Mouse (Mus musculus): ENCODE measurements at regions not wholly inside any gene's neighbourhood (a gene's known extent, or its start where the extent isn't known, plus 50 kb on each side); places are given as distances from the start of the nearest gene placed in this dataset.

- ATAC-seq (ENCODE audit: insufficient read depth, low read depth): peak; percentile 58; the same call in 1 of the 2 replicates
- WGBS: 36% methylated on average over 12 of the region's 12 CpGs
- no peaks in the 10 kb centered on the region for H3K36me3 ChIP-seq (replicated peaks; ENCODE audit: control insufficient read depth, insufficient read depth, low read length)
- peak overlapping the region; percentile 37 for H3K4me2 ChIP-seq (ENCODE audit: low read depth, low read length)
- TF ChIP-seq CTCF (IDR thresholded peaks at IDR 0.05; ENCODE audit: low read depth): no peak
- TF ChIP-seq EP300 (IDR thresholded peaks at IDR 0.05; ENCODE audit: low read depth): no peak
- H3K4me3 ChIP-seq (ENCODE audit: low read depth, low read length): no peak overlapping the region
- peak; percentile 62 for DNase-seq (ENCODE audit: low spot score)
- no peaks in the 10 kb centered on the region for H3K9me3 ChIP-seq (replicated peaks; ENCODE audit: control insufficient read depth, low read length)
- H3K9ac ChIP-seq (replicated peaks; ENCODE audit: low read depth, low read length): no peak overlapping the region
- no peaks in the 10 kb centered on the region for H3K27me3 ChIP-seq (ENCODE audit: control insufficient read depth, insufficient read depth, low read length)
- peaks cover 8% of the 10 kb centered on the region; the same call in 1 of the 2 replicates for H3K4me1 ChIP-seq (ENCODE audit: control insufficient read depth, insufficient read depth)
- H3K27ac ChIP-seq (ENCODE audit: low read depth): peak overlapping the region; percentile 38; the same call in 1 of the 2 replicates
Measured at GRCm38 (mm10) chr17:84890871-84891599, 65.5 kb upstream of the Ppm1b start.

GRCm38 (mm10) chr17:84893273-84894033 lies 63.1 kb upstream of the Ppm1b start:
- DNase-seq (ENCODE audit: low spot score): no peak
- Histone ChIP-seq H3K27ac (ENCODE audit: low read depth) (no peak overlapping the region), H3K9ac (replicated peaks; ENCODE audit: low read depth, low read length) (no peak overlapping the region), H3K36me3 (replicated peaks; ENCODE audit: control insufficient read depth, insufficient read depth, low read length) (no peaks in the 10 kb centered on the region), H3K27me3 (ENCODE audit: control insufficient read depth, insufficient read depth, low read length) (no peaks in the 10 kb centered on the region), H3K9me3 (replicated peaks; ENCODE audit: control insufficient read depth, low read length) (no peaks in the 10 kb centered on the region), H3K4me2 (ENCODE audit: low read depth, low read length) (no peak overlapping the region), H3K4me1 (ENCODE audit: control insufficient read depth, insufficient read depth) (peaks cover 8% of the 10 kb centered on the region; the same call in 1 of the 2 replicates), H3K4me3 (ENCODE audit: low read depth, low read length) (no peak overlapping the region)
- no peak for ATAC-seq (ENCODE audit: insufficient read depth, low read depth)
- no peak for TF ChIP-seq CTCF (IDR thresholded peaks at IDR 0.05; ENCODE audit: low read depth)
- TF ChIP-seq EP300 (IDR thresholded peaks at IDR 0.05; ENCODE audit: low read depth): no peak
- 77% methylated on average over 16 of the region's 16 CpGs for WGBS

- DNase-seq (ENCODE audit: low spot score): no peak
- H3K27me3 ChIP-seq (ENCODE audit: control insufficient read depth, insufficient read depth, low read length): no peaks in the 10 kb centered on the region
- TF ChIP-seq CTCF (IDR thresholded peaks at IDR 0.05; ENCODE audit: low read depth): no peak
- TF ChIP-seq EP300 (IDR thresholded peaks at IDR 0.05; ENCODE audit: low read depth): no peak
- H3K4me2 ChIP-seq (ENCODE audit: low read depth, low read length): no peak overlapping the region
- H3K27ac ChIP-seq (ENCODE audit: low read depth): no peak overlapping the region
- H3K4me3 ChIP-seq (ENCODE audit: low read depth, low read length): no peak overlapping the region
- no peak overlapping the region for H3K9ac ChIP-seq (replicated peaks; ENCODE audit: low read depth, low read length)
- peaks cover 8% of the 10 kb centered on the region; the same call in 1 of the 2 replicates for H3K4me1 ChIP-seq (ENCODE audit: control insufficient read depth, insufficient read depth)
- no peak for ATAC-seq (ENCODE audit: insufficient read depth, low read depth)
- 85% methylated on average over 3 of the region's 3 CpGs for WGBS
- H3K9me3 ChIP-seq (replicated peaks; ENCODE audit: control insufficient read depth, low read length): no peaks in the 10 kb centered on the region
- no peaks in the 10 kb centered on the region for H3K36me3 ChIP-seq (replicated peaks; ENCODE audit: control insufficient read depth, insufficient read depth, low read length)
Measured at GRCm38 (mm10) chr17:84895526-84895925, 61.0 kb upstream of the Ppm1b start.

- no peak for TF ChIP-seq CTCF (IDR thresholded peaks at IDR 0.05; ENCODE audit: low read depth)
- Histone ChIP-seq H3K27ac (ENCODE audit: low read depth) (no peak overlapping the region), H3K9ac (replicated peaks; ENCODE audit: low read depth, low read length) (no peak overlapping the region), H3K36me3 (replicated peaks; ENCODE audit: control insufficient read depth, insufficient read depth, low read length) (no peaks in the 10 kb centered on the region), H3K4me2 (ENCODE audit: low read depth, low read length) (no peak overlapping the region), H3K4me1 (ENCODE audit: control insufficient read depth, insufficient read depth) (no peaks in the 10 kb centered on the region), H3K4me3 (ENCODE audit: low read depth, low read length) (no peak overlapping the region), H3K27me3 (ENCODE audit: control insufficient read depth, insufficient read depth, low read length) (no peaks in the 10 kb centered on the region), H3K9me3 (replicated peaks; ENCODE audit: control insufficient read depth, low read length) (no peaks in the 10 kb centered on the region)
- no peak for DNase-seq (ENCODE audit: low spot score)
- no peak for ATAC-seq (ENCODE audit: insufficient read depth, low read depth)
- 85% methylated on average over 5 of the region's 5 CpGs for WGBS
Measured at GRCm38 (mm10) chr17:84896572-84896971, 60.0 kb upstream of the Ppm1b start.

- Histone ChIP-seq H3K9ac (replicated peaks; ENCODE audit: low read depth, low read length) (no peak overlapping the region), H3K27me3 (ENCODE audit: control insufficient read depth, insufficient read depth, low read length) (no peaks in the 10 kb centered on the region), H3K4me1 (ENCODE audit: control insufficient read depth, insufficient read depth) (no peaks in the 10 kb centered on the region), H3K4me2 (ENCODE audit: low read depth, low read length) (no peak overlapping the region), H3K36me3 (replicated peaks; ENCODE audit: control insufficient read depth, insufficient read depth, low read length) (no peaks in the 10 kb centered on the region), H3K4me3 (ENCODE audit: low read depth, low read length) (no peak overlapping the region), H3K27ac (ENCODE audit: low read depth) (no peak overlapping the region), H3K9me3 (replicated peaks; ENCODE audit: control insufficient read depth, low read length) (no peaks in the 10 kb centered on the region)
- DNase-seq (ENCODE audit: low spot score) (no peak), ATAC-seq (ENCODE audit: insufficient read depth, low read depth) (no peak)
- TF ChIP-seq CTCF (IDR thresholded peaks at IDR 0.05; ENCODE audit: low read depth) (no peak), EP300 (IDR thresholded peaks at IDR 0.05; ENCODE audit: low read depth) (no peak)
- WGBS: 82% methylated on average over 4 of the region's 4 CpGs
Measured at GRCm38 (mm10) chr17:84898407-84898806, 58.1 kb upstream of the Ppm1b start.

Data from heart, postnatal 0 days (tissue).